Mouse (Mus musculus): Measurements from ENCODE around the gene 4930590J08Rik. TPM values are rescaled to one million over a fixed set of nuclear protein-coding genes. Genes with fewer than 3 reads are reported as not detected.

The 4930590J08Rik gene
- total and polyA plus RNA-seq, 3 experiments, result 0.33 to 0.42 TPM; not detected in 1

DNA sequence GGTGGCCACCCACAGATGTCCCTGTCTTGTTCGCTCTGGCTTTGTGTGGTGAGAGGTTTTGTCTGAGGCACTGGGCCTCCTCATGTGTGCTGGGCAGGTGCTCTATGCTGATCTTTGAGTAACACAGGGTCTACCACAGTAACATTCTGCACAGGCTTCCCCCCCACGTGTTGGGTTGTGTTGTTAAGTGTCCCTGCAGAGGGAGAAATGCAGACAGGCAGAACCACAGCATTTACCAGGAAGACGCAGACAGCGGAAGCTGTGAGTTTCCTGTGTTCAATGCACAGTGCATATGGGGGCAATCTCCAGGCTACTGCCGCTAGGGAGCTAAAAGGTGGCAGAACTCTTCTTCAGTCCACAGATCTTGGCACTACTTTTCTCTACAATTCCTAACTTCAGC lies 38.0 kb upstream of the 4930590J08Rik start:
- Histone ChIP-seq H3K4me3 (ENCODE audit: control insufficient read depth in 1 of 2, insufficient read depth in 1 of 2, low read depth in 2 of 2, low read length in 2 of 2) (no peak overlapping the region), H3K79me2 (ENCODE audit: control insufficient read depth, insufficient read depth, low read length, poor library complexity) (no peaks in the 10 kb centered on the region), H3K27me3 (ENCODE audit: control insufficient read depth in 1 of 2, insufficient read depth in 2 of 2, low read length in 2 of 2) (peaks cover 10 to 13% of the 10 kb centered on the region in 2 experiments), H3K9ac (ENCODE audit: control insufficient read depth, low read depth, low read length, poor library complexity, severe bottlenecking) (no peak overlapping the region), H3K27ac (ENCODE audit: control insufficient read depth, low read depth, low read length) (no peak overlapping the region), H3K4me1 (ENCODE audit: control insufficient read depth in 1 of 2, insufficient read depth in 2 of 2, low read length in 2 of 2) (no peaks in the 10 kb centered on the region), H3K9me3 (replicated peaks; ENCODE audit: insufficient read depth, low read length) (no peaks in the 10 kb centered on the region), H3K36me3 (ENCODE audit: control insufficient read depth in 1 of 2, insufficient read depth in 2 of 2, low read length in 2 of 2) (no peaks in the 10 kb centered on the region)
- no peak for TF ChIP-seq E2F4 (IDR thresholded peaks at IDR 0.05; ENCODE audit: borderline replicate concordance, low read depth, low read length)
- TF ChIP-seq GATA1 (IDR thresholded peaks at IDR 0.05; ENCODE audit: low read depth, low read length), result no peak
- TF ChIP-seq ETS1 (IDR thresholded peaks at IDR 0.05; ENCODE audit: low read depth, low read length), result no peak
- no peak for TF ChIP-seq SIN3A (IDR thresholded peaks at IDR 0.05; ENCODE audit: low read length)
- no peak for TF ChIP-seq EP300 (IDR thresholded peaks at IDR 0.05; ENCODE audit: low read depth in 1 of 2, low read length in 2 of 2)
- TF ChIP-seq USF1 (IDR thresholded peaks at IDR 0.05; ENCODE audit: low read depth, low read length), result no peak
- TF ChIP-seq CHD2 (IDR thresholded peaks at IDR 0.05; ENCODE audit: low read length), result no peak
- no peak for TF ChIP-seq MXI1 (IDR thresholded peaks at IDR 0.05; ENCODE audit: low read depth, low read length)
- TF ChIP-seq TBP (IDR thresholded peaks at IDR 0.05; ENCODE audit: low read depth, low read length), result no peak
- TF ChIP-seq ZC3H11A (IDR thresholded peaks at IDR 0.05; ENCODE audit: low read depth, low read length), result no peak
- TF ChIP-seq ZKSCAN1 (IDR thresholded peaks at IDR 0.05; ENCODE audit: low read depth, low read length), result no peak
- no peak for TF ChIP-seq GABPA (IDR thresholded peaks at IDR 0.05; ENCODE audit: low read depth, low read length)
- TF ChIP-seq MAZ (IDR thresholded peaks at IDR 0.05; ENCODE audit: low read depth, low read length), result no peak
- TF ChIP-seq POLR2A (IDR thresholded peaks at IDR 0.05; ENCODE audit: control insufficient read depth in 1 of 2, insufficient read depth in 1 of 2, low read depth in 1 of 2, low read length in 2 of 2, poor library complexity in 1 of 2), result no peak
- no peak for TF ChIP-seq TAL1 (IDR thresholded peaks at IDR 0.05; ENCODE audit: low read length)
- no peak for TF ChIP-seq MYC (IDR thresholded peaks at IDR 0.05; ENCODE audit: low read depth, low read length)
- no peak for TF ChIP-seq ZNF384 (IDR thresholded peaks at IDR 0.05; ENCODE audit: low read depth, low read length)
- no peak for DNase-seq (ENCODE audit: low read depth, low spot score)

DNA sequence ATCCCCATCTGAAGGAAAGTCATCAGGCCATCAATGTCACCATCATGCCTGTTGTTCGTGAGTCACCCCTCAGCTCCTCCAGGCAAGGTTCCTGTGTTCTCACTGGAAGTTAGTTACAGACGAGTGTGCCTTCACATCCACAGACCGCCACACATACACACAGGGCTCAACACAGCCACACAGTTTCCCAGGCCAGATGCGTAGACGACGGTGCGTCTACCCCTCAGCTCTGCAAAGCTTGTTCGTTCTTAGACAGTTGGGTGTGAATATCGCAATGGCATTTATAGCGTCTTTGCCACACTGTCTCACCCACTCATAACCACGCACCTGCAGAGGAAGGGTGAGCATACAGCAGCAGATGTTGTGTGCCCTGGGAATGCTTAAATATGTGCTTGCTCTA lies 37.0 kb upstream of the 4930590J08Rik start:
- no peaks in the 10 kb centered on the region for H3K9me3 ChIP-seq (replicated peaks; ENCODE audit: insufficient read depth, low read length)
- no peaks in the 10 kb centered on the region for H3K36me3 ChIP-seq (ENCODE audit: control insufficient read depth in 1 of 2, insufficient read depth in 2 of 2, low read length in 2 of 2)
- no peak overlapping the region for H3K4me3 ChIP-seq (ENCODE audit: control insufficient read depth in 1 of 2, insufficient read depth in 1 of 2, low read depth in 2 of 2, low read length in 2 of 2)
- no peak overlapping the region for H3K9ac ChIP-seq (ENCODE audit: control insufficient read depth, low read depth, low read length, poor library complexity, severe bottlenecking)
- H3K27me3 ChIP-seq (ENCODE audit: control insufficient read depth in 1 of 2, insufficient read depth in 2 of 2, low read length in 2 of 2), result peaks cover 10 to 13% of the 10 kb centered on the region in 2 experiments
- DNase-seq (ENCODE audit: low read depth, low spot score), result no peak
- no peaks in the 10 kb centered on the region for H3K79me2 ChIP-seq (ENCODE audit: control insufficient read depth, insufficient read depth, low read length, poor library complexity)
- TF ChIP-seq CHD2 (IDR thresholded peaks at IDR 0.05; ENCODE audit: low read length) (no peak), TCF12 (IDR thresholded peaks at IDR 0.05; ENCODE audit: low read depth, low read length) (no peak), E2F4 (IDR thresholded peaks at IDR 0.05; ENCODE audit: borderline replicate concordance, low read depth, low read length) (no peak), ZNF384 (IDR thresholded peaks at IDR 0.05; ENCODE audit: low read depth, low read length) (no peak), ETS1 (IDR thresholded peaks at IDR 0.05; ENCODE audit: low read depth, low read length) (no peak), RCOR1 (IDR thresholded peaks at IDR 0.05; ENCODE audit: low read depth, low read length) (no peak), SMC3 (IDR thresholded peaks at IDR 0.05; ENCODE audit: low read depth, low read length) (no peak), GATA1 (IDR thresholded peaks at IDR 0.05; ENCODE audit: low read depth, low read length) (no peak), BHLHE40 (IDR thresholded peaks at IDR 0.05; ENCODE audit: borderline replicate concordance, low read depth, low read length) (no peak)
- no peak overlapping the region for H3K27ac ChIP-seq (ENCODE audit: control insufficient read depth, low read depth, low read length)
- no peaks in the 10 kb centered on the region for H3K4me1 ChIP-seq (ENCODE audit: control insufficient read depth in 1 of 2, insufficient read depth in 2 of 2, low read length in 2 of 2)
